Mouse (Mus musculus): Measurements from ENCODE around the gene Capns2. TPM values are rescaled to one million over a fixed set of nuclear protein-coding genes. Genes with fewer than 3 reads are reported as not detected.
"Not testable (repeated sequence)": the region's sequence is repeated elsewhere in the genome, so short reads cannot be mapped to it uniquely, and the experiment has no call there.

The Capns2 gene
- total RNA-seq (2021) = not detected
- long read RNA-seq, experiment 1 = 0 reads
- long read RNA-seq, experiment 2 = 0 reads

DNA sequence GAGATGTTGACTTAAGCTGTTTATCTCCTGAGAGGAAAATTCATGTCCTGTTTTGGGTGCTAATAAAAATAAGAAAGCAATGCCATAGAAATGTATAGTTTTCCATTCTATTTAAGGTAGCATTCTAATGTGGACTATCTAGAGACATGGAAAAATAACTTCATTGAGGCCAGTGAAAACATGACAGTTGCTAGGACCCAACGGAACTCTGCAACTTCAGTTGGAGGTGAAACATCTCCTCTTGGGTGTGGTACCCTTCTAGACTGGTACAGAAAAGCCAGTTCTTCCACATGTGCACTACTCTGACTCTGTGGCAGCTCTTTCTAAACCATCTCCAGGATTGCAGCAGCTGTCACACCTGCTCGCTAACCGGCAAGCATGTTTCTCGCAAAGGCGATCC lies at the start of gene Capns2:
Gene Capns2, plus strand, starts transcription at position 301 of the 400 bp plus-strand sequence.
- DNase-seq (ENCODE audit: low spot score) = no peak

DNA sequence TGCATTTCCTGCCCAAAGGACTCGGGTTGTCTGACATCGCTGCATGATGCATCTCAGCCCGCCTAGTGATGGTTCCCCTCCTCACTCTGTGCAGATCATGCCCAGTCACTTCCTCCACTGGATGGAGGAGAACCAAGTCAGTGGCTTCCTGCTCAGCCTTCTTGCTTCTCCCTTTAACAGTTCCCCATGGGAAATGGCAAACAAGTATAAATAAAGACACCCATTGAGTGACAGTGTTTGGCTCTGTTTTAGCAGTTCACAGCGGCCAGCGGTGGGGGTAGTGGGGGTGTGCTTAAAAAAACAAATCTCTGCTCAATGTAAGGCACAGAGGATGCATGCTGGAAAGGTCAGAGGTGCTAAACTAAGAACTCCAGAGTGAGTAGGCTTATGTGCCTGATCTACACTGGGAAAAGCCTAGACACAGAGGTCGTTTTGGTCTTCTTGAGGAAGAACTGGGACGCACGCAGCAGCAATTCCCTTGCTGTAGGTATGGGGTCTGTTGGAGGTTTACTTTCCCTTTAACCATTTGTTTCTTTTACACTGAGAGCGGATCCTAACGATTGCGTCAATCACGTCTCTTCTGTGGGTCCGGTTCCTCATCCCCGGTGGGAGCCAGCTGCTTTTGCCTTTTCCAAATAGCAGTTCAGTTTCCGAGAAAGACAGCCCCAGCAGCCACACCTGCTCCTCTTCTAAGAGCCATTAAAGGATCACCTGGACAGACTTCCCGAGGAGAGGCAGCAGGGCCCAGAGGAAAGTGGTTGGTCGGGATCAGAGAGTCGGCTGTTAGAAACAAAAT lies 47.8 kb upstream of the Capns2 start:
- DNase-seq (ENCODE audit: low spot score) = no peak

DNA sequence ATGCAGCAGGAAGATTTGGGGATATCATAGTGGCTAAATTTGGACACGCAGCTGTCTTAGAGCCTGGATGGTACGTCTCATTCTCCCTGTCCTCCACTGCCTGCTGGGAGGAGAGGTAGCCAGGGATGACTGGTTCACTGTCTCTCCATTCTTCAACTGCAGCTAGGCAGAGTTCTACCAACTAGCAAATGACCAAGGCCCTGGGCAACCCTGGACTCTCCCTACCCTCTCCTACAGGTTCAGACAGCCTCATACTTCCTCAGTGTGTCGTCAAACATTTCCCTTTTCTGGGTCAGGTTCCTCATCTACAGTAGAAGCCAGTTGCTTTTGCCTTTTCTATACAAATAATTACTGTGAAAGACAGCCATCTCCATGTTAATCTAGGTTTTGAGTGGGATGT lies 46.5 kb upstream of the Capns2 start:
- no peak for DNase-seq (ENCODE audit: low spot score)

DNA sequence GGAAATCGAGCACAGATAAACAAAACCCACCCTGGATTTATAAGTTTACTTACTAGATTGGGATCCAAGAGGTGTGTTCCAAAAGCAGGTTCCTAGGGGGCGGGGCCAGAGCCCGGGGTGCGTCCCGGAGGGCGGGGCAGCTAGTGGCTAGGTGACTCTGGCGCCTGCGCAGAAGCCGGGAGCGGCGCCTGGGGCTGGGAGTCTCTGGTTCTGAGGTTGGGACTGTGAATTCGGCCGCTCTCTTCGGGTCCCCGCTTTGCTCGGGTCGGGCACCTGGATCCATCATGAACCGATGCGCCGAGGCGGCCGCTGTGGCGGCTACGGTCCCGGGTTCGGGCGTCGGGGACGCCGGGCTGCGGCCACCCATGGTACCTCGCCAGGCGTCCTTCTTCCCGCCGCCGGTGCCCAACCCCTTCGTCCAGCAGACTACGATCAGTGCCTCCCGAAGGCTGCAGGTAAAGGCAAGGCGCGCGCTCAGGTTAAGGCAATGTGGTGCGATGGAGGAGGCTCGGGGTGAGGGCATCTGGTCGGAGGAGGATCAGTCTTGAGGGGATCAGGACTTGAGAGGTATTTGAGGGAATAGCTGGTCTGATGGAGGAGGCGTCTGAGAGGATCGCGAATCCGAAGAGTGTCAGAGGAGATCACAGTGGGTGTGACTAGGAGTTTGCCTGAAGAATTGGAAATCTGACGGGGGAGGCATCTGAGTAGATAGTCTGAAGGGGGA lies 45.9 kb upstream of the Capns2 start, which contains the start of gene Lpcat2:
Gene Lpcat2, plus strand, starts transcription at position 169 of the 724 bp plus-strand sequence.
- peak; percentile 33 for DNase-seq (ENCODE audit: low spot score)

DNA sequence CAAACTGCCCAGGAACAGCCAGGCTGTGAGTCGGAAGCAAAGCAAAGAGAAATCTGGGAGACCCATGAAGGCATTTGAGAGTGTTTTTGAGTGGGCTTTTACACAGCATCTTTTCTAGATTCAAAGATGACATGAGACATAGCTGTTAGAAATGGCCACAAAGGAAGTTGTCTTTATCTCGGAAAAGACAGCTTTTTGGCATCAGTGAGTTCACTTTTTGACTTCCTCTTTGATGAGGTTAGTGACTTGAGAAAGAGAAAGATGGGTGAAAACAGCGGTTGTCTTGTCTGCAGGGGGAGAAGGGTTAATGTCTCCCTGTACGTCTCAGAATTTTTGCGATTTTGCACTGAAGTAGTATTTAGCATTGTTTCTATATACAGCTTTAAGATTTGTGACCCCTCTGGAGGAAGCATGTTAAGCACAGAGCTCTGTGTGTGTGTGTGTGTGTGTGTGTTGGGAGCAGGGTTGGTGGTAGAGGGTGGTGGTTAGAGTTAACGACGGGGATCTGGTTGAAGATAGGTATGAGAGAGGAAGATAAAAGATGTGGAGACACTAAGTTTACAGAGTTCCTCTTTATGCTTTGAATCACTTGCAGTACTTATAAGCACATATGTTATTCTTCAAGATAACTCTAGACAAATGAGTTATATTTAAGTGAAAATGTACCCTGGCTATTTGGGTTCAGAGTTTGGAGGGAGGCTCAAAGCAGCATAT lies 44.8 kb upstream of the Capns2 start:
- DNase-seq (ENCODE audit: low spot score) = no peak

DNA sequence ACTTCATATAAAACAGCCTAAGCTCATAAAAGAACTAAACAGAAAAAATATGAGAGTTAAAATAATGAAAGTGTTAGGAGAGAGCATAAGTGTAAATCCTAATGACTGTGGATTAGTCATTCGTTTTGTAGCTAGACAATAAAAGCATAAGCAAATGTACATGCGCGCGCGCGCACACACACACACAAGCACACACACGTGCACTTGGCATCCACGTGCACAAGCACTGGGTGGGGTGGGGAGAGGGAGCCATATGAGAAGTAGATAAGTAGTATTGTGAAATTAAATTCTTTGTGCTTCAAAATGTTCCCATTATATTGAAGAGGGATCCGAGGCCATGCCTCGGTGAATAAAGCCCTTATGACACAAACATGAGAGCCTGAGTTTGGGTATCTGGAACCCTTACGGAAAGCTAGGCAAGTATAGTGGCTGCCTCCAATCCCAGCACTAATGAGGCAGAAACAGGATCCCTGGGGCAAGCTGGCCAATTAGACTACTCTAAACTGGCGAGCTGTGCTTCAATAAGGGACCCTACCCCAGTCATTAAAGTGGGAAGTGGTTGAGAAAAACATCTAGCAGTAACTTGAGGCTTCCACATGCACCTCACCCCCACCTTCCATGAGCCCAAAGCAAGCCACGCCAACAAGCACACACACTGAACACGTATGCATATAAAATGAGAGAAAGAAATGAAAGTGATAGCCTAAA lies 42.6 kb upstream of the Capns2 start:
- no peak for DNase-seq (ENCODE audit: low spot score)

DNA sequence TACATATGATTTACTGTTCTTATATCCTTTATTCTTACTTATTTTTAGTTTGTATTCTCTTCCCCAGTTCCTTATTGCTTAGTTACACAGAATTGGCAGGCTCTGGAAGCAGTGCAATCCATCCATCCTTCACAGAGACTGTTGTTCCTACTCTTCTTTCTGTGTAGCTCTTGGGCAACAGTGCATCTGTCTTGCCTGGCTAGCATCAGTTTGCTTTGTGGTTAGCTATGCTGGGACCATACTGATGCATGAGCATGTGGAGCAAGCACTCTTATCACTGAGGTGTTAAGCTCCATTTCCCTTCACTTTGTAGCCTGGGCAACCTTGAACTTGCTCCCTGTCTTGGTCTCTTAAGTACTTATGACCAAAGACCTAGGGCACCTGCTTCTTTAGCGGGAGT lies 39.2 kb upstream of the Capns2 start:
- no peak for DNase-seq (ENCODE audit: low spot score)

DNA sequence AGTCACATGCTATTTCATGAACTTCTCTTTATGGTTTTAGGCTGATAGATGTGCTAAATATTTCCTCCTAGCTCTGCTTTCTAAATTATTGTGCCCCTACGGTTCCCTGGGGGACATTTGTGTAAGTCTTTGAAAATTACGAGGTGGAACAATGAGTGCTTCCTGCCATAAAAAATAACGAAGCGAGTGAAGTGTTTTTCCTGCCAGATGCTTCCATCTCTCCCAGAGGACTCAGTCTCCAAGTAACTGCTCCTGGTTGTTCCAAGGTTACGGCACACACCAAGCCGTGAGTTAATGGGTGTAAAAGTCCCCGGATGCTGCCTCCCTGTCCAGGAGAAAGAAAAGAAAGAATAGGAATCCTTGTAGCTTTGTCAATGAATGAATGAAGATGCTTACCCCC lies 30.9 kb upstream of the Capns2 start:
- DNase-seq (ENCODE audit: low spot score) = peak; percentile 49

DNA sequence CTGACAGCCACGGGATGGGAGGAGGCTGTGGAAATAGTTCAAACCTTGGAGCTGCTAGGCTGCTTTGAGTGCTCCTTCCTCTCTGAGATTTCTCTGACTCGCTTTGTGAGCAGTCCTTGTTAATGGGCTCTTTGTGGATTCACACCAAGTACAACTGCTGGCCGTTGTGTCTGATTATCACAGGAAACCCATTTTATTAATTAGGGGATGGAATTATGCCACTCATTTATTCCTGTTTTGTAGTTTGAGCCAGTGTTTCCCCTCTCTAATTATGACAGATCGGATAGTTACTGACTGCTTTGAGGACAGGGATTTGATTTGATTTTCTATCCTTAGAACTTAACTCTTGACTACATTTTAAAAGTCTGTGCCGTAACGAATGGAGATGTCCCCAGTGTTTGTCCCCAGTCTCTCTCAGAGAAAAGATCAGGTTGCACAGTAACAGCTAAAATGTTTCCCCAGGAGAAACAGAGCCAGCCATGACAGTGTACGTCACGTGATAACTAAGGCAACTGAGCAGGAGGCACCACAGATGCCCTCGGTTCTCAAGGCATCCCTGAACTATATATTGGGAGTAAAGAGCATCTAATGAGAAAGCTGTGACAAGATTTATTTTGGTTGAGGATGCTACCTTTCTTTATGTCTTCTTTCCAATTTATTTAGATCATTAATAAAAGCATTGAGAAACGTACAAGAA lies 29.0 kb upstream of the Capns2 start:
- DNase-seq (ENCODE audit: low spot score) = no peak

DNA sequence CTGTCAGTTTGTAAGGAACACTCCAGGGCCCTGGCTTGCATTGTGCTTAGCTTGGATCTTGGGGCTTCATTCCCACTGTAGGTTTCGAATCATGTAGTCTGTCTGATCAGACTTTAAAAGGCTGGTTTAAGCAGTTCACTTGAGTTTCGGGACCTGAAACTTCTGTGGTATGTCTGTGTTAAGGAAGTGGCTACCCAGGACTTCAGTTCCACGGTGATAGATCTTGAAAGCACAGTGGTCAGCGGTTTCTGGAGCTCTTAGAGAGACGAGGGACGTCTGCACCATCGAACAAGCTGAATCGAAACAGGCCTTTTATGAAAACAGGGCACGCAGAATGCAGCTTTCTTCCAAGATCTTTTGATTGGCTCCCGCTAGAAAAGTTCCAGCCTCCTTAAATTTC lies 25.4 kb upstream of the Capns2 start:
- DNase-seq (ENCODE audit: low spot score) = no peak

DNA sequence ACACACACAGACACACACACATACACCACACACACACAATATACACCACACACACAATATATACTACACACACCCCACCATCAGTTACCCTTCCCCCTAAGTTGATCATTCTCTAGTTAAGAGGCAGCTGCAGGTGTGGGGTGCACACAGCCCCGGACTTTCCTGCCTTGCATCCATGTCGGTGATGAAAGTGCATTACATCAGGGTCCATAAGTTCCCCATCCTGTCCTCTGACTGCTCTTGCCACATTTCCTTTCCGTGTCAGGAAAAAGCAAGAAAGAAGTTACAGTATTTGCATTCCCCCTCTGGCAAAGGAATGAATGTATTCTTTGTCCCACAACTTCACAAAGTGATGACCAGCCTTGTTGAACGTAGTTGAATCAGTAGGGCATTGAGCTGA lies 20.0 kb upstream of the Capns2 start:
- no peak for DNase-seq (ENCODE audit: low spot score)

DNA sequence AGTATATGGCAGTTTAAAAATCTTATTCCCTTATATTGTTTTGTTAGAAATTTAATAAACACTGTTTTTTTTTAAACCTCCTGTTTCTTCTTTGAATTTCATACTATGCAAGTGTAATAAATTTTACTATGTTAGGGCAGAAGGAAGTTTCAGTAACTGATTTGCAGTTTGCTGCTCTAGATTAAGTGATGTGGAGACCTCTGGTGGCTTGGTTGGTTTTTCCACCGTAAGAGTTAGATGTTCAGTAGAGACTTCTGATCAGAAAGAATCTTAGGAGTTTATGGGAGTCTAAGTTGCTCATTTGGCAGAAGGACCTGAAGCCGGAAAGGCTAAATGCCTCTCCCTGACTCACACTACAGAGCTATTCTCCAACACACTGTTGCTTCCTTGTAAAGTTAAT lies 17.4 kb upstream of the Capns2 start:
- peak; percentile 41 for DNase-seq (ENCODE audit: low spot score)

DNA sequence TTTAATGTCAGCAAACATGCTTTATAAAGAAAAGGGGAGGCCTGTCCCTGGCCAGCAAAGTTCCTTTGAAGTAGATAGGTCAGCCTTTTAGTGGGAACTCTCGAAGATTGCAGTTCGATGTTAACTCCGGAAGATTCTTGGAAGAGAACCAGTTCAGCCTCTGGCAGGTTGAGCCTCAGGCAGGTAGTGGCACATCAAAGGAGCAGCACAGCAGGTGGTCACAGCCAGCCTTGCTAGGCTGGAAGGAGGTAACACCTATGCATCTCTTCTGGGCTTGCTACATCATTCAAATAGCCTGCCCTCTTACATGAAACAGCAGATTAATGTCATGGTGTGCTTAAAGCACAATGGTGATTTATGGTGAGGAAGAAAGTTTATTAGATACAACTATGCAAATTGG lies 9.0 kb upstream of the Capns2 start:
- DNase-seq (ENCODE audit: low spot score) = not testable (repeated sequence)

DNA sequence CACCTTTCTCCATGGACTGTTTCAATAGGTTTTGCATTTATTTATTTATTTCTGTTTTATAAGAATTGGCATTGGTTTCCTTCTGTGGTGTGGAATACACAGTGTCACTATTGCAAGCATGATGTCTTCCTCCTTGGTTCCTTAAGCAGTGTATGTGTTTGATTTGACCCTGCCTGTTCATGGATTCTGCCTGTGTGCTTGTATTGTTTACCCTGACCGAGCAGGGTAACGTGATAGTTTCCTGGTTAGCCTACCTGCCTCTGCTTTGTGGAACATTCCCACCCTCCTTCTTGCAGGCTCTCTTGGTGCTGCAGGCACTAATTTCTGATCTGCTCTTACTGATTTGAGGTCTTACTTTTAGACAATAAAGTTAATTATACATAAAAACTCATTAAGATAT lies 7.3 kb upstream of the Capns2 start:
- no peak for DNase-seq (ENCODE audit: low spot score)

DNA sequence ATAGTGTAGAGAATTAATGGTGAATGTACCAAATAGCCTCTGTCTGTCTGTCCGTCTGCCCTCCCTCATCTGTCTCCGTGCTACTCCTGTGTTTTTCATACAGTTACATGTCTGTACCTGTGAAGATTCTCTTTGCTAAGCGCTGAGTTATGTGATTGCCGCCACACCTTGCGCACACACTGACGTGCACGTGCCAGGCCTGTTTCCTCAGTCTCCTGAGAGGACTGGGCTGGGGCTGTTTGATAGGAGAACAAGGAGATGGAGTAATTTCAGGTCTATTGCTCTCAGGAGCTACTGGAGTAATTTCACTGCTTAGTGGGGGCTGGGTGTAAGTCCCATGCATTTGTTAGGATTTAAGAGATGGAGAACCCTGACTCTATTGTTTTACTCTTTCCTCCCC lies 6.2 kb upstream of the Capns2 start:
- DNase-seq (ENCODE audit: low spot score) = no peak

DNA sequence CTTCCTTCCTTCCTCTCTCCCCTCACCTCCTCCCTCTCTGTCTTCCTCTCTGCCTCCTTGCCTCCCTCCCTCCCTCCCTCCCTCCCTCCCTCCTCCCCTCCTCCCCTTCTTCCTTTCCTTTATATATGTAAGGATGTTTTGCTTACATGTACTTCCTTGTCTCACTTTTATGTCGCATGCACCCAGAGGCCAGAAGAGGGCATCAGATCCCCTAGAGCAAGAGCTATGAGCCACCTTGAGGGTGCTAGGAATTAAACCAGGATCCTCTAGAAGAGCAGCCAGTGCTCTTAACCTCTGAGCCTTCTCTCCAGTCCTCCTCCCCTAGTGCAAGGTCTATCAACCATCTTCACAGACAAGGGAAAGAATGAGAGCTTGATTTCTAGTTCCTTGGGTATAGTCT lies 5.2 kb upstream of the Capns2 start:
- no peak for DNase-seq (ENCODE audit: low spot score)

DNA sequence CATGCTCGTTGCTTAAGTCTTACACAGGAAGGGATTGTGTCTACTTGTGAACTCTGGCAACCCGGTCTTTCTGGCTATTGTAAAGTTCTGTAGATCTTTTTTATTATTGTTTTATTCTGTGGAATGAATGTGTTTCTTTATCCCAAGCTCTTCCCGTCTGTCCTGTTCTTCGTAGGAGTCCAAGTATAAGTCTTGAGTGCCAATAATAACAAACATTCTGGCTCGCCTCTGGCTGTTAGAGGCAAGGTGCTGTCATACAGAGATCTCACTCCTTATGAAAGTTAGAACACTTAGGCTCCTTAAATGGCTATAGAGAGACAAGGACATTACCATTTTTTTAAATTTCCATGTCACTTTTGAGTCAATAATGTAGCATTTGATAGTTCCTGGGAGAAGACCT lies 4.6 kb upstream of the Capns2 start:
- peak; percentile 15 for DNase-seq (ENCODE audit: low spot score)

DNA sequence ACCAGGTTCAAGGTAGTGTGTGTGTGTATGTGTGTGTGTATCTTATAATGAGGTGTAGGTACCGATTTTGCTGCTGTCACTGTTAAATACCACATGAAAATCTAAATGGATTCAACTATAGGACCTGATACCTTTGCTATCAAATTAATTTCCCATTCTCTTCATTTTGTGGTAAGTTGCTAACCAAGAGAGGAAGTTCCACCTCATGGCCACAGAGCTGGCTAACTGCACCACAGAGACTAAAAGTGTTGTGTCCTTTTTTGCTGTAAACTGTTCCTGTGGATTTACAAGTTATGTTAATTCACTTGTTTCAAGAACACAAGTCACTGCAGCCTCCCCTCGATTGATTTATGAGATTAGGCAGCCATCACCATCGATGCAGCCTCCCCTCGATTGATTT lies 3.4 kb upstream of the Capns2 start:
- DNase-seq (ENCODE audit: low spot score) = no peak

DNA sequence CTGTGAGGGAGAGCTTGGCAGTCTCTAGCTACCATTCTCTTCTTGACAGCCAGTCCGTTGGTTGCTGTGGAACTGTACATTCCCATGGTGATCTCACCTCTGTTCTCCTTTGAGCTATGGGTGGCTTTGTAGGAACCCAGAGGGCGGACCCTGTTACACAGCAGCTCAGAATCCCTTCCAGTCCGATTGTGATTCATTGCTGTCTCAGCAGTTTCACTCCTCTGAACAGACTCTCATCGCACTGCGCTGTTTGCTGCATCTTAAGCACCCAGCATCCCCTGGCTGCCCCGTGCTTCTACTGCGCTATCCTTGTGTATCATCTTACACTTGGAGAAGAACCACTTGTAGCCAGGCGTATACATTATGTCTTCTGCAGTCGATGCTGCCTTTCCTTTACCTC lies 1.6 kb upstream of the Capns2 start:
- DNase-seq (ENCODE audit: low spot score) = no peak

DNA sequence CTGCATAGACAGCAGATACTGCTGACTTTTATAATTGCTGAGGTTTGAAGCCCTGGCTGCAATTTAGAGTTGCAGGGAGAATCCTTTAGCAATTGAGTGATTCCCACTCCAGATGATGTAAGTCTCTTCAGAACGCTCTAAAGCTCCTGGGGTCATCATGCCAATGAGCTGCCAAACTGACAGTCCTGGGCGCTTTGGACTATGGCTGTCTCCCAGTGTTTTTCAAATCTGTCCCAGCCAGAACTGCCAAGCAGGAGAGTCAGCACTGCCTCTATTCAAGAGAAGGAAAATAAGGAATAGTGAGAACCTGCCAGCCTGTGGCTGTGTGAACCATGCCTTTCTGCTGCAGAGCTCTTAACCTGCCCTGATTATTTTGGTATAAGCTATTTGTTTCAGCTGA lies 1.8 kb downstream of the Capns2 start:
- no peak for DNase-seq (ENCODE audit: low spot score)

Measured in gastrocnemius, adult 18-20 months (tissue).